Mouse (Mus musculus) E14TG2a.4 (cell line): ENCODE data around the gene Xirp1.

Experiments used
- CTCF ChIP-seq: conservative IDR thresholded peaks from 2 replicates; pipeline ENCODE4 v1.5.1; 2014; ENCODE audit warnings: low read length
- POU5F1 ChIP-seq: IDR thresholded peaks from 2 replicates; pipeline ENCODE4 v1.6.1; 2014; ENCODE audit warnings: low read length, borderline replicate concordance

- no peak for TF ChIP-seq CTCF
- no peak for TF ChIP-seq POU5F1
These were observed 46.4 kb upstream of the Xirp1 start, which contains the start of gene Cx3cr1 for GRCm38 (mm10) chr9:120069779-120070178.
